Mouse (Mus musculus) WW6 (cell line): ENCODE measurements around the gene Taf1c.

Experiments
- DNase-seq: peaks from one replicate; pipeline ENCODE4 v3.0.0-alpha.2; 2013; ENCODE audit warnings: low read depth, low spot score

Gene Taf1c

DNA sequence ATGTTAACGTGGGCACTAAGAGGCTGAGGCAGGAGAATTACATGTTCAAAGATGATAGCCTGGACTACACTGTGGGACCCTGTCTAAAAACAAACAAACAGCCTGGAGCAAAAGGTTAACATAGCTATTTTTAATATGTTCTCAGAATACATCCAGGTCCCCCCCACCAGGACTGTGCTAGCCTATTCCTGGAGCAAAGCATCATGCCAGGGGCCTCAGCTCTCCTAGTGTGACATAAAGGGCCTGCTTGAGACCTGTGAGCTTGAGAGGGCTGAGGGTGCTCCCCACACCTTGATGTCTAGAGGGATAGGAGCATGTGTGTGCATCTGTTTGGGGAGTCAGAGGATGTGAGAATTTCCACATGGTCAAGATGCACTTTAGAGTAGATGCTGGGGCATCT is 18.7 kb upstream of the Taf1c start:
- DNase-seq = no peak

DNA sequence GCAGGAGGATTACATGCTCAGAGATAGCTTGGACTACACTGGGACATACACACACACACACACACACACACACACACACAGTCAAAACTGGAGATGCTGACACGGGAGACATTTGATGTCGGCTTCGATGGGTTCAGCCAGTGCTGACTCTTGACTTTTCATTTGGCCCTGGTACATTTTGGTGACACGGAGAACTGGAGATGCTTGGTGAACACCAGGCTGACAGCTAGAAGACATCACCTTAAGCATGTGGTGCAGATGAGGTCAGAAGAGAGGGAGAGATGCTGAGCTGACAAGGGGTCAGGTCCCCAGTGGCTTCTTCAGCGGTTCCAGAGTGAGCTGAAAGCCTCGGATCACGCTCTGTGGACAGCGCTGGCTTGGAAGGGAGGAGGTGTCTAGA is 18.0 kb upstream of the Taf1c start:
- DNase-seq = no peak

DNA sequence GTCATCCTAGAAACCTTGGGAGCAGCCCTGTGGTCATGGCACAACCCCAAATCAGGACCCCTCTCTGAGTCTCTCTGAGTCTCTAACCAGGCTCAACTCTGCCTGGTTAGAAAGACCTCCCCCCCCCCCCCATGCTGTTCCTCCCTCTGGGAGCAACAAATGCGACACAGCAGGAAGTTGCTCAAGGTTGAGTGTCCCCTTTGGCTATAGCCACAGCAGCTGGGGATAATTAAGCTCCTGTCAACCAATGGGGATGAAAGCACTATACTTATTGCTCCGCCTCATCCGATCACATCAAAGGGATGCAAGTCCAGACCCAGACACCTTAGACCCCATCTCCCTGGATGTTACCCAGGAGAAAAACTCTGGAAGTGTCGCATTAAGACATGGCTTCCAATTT is 17.5 kb upstream of the Taf1c start:
- no peak for DNase-seq

DNA sequence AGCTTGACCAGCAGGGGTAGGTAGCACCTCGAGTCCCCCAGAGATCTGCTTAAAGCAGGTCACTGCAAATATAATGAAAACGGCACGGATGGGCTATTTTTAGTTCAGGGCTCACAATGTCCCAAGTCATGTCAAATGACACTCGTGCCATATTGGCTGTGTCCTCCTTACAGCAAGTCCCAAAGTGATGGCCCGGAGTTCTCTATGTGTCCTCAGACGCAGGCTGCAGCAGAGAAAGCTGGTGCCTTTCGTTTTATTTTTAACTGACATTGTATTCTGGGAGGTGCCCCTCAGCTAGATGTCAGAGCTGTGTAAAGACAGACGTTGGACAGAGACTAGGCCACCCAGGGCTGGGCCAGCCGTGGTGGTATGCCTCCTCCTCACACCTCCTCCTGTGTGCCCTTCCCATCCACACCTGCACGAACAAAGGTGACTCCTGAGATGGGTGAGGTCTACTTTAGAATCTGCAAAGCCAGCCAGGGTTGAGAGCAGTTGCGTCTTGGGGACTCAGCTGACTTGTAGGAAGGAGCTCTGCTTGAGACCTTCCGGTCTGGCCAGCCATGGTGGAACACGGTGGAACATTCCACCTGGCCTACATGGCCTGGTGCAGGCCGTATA is 15.9 kb upstream of the Taf1c start:
- no peak for DNase-seq

DNA sequence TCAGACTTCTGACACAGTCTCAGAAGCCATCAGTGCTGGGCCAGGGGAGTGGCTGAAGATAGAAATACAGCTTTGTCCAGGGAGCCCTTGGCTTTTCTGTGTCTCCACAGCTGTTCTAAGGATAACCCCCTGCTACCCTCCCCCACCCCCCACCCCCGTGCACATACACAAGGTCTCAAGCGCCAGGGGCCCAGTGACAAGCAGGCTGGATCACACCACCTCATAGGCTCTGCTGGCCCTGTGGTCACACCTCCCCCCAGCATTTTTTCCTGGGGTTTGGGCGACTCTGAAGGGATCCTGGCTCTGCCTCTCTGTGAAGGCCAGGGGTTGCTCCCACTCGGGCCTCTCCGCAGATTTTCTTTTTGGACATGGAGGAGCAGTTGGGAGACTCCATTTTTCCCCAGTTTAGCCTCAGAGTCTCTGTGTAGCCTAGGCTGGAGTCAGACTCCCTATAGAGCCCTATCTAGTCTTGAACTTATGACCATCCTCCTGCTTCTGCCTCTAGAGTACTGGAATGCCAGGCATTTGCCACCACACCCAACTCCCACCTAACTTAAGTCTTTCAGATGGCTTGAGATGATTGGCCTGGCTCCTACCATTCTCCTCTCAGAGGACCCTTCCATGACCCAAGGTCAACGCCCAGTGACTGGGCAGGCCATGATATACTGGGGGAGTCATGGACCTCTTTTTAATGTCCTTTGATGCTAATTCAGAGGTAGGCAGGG is 15.3 kb upstream of the Taf1c start:
- DNase-seq = no peak

DNA sequence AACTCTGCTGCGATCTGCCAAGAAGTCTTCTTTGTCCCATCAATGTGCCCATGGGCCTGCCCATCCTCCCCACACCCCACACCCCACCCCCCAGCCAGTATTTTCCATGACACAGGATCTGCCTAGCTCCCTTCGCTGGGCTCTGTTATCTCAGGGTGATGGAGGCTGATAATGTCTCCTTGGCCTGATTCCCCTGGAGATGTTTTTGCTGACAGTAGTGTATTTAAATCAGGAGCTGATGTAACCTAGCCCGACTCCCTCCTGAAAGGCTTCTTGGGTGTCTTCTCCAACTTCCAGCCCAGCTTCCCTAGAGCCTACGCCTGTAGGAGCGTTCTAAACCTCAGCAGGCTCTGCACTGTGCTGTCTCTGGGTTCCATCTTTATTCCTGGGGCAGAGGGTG is 13.9 kb upstream of the Taf1c start:
- DNase-seq = no peak

DNA sequence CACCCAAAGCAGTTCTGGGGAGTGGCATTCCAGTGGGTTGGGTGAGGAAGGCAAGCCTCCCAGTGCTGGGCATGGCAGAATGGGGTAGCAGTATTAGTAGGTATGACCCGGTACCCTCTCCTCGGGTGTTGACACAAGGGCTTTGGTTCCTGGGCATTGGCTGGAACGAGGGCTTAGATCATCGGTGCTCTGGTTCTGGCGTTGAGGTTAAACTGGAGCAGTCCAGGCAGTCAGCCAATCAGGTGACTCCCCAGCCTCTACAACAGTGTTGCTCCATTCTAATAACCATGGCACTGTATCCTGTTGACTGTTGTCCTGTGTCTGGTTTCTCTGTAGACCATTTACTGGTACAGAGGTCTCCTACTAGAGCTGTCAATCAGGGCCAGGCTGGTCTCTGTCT is 12.6 kb upstream of the Taf1c start:
- no peak for DNase-seq

DNA sequence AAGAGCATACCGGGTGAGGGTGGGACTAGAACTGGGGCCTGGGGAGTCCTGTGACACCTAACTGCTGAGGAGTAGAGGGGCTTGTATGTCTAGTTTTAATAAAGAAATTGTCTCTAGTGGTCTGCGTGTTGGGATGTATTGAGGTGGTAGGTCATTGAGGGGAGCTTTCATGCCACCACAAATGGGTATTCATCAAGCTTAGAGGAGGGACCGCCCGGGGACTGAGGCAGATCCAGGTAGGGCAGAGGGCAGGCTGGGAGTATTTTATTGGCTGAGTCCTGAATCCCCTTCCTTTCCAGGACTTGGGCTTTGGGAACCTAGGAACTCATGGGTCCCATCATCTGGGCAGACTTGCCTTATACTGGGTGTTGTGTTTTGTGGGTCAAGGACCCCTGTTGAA is 11.8 kb upstream of the Taf1c start:
- DNase-seq = no peak

DNA sequence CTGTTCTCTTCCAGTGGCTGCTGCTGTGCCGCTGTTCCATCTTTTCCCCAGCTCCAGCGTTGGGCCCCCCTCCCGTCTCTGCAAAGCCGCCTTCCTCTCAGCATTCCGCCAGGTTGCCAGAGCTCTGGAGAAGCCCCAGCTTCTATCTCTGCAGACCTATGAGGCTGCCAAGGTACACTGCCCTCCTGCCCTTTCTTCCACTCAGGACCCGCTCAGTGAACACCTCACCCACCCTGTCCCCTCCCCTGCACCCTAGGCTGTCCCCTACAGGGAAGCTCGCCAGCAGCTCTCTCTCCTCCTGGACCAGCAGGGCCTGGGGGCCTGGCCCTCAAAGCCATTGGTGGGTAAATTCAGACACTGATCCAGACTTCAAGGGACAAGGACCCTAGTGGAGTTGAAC is 11.3 kb upstream of the Taf1c start:
- no peak for DNase-seq

DNA sequence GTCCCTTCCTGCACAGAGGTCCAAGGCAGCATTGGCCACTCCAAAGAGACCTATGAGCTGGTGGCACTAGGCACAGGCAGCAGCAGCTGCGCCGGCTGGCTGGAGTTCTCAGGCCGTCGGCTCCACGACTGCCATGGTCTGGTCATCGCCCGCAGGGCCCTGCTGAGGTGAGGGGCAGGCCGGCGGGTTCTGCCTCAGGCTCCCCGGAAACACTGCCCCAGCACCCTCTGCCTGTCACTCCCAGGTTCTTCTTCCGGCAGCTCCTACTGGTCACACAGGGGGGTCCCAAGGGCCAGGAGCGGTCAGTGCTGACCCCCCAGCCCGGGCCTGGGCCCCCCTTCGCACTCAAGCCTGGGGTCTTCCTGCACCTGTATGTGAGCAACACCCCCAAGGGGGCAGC is 10.1 kb upstream of the Taf1c start:
- DNase-seq = no peak

DNA sequence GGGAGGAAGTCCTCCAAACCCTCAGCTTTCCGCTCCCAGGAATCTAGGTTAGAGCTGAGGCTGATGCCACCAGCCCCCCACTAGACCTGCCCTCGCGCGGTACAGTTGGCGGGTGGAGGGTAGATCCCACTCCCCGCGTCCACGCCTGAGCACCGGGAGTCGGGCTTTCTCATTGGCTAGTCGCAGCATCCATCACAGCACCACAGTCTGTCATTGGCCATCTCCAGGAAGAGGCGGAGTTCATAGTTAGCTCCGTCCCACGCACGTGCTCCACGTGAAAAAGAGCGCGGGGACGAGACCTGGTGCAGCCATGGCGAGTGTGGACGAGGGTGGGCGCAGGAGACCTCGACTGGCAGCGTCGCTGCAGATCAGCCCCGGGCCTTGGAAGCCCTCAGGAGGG is 7.4 kb upstream of the Taf1c start, which contains the start of gene Adad2:
Gene Adad2, plus strand, starts transcription at position 277 of the 400 bp plus-strand sequence.
- no peak for DNase-seq

DNA sequence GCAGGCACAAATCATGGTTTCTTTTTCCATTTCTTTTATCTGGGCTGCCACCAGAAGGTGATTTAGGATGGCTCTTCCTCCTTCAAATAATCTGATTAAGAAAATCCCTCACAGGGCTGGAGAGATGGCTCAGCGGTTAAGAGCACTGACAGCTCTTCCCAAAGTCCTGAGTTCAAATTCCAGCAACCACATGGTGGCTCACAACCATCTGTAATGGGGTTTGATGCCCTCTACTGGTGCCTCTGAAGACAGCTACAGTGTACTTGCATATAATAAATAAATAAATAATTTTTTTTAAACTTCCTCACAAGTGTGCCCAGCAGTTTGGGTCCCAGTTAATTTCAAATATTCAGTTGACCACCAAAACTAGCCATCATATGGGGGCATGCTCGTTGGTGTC is 1.2 kb upstream of the Taf1c start:
- DNase-seq = no peak

DNA sequence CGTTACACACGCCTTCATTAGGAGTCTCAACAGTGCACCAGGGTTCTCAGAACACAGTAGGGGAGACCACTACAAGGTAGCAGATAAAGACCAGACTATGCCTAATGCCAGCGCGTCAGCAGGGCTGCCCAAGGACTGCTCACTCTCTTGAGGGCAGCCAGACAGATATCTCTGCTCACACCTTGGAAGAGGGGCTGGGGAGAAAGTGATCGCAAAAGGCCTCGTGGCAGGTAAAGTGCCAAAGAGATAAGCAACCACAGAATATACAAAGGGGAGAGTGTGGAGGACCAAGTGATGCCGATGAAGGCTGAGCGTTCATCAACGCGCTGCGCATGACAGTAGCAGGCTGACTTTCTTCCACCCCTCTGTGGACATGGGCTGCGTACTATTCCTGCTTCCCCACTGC is 621 bp downstream of the Taf1c start:
- no peak for DNase-seq

DNA sequence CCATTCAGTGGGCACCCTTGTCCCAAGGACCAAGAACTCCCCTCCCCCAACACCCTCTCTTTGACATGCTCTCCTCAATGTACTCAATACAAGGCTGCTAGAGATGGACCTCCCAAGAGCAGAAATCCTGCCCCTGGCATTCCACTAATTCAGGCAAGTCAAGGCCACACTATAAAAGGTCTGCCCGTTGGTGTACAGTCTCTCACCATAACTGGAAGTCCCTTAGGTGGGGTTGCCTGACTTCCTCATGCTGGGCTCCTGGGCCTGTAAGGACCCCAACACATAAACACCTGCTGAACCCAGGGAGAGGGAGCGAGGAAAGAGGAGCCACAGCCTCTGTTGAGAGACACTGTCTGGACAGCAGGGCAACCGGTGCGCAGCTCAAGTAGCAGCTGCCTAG is 1.3 kb downstream of the Taf1c start:
- no peak for DNase-seq

DNA sequence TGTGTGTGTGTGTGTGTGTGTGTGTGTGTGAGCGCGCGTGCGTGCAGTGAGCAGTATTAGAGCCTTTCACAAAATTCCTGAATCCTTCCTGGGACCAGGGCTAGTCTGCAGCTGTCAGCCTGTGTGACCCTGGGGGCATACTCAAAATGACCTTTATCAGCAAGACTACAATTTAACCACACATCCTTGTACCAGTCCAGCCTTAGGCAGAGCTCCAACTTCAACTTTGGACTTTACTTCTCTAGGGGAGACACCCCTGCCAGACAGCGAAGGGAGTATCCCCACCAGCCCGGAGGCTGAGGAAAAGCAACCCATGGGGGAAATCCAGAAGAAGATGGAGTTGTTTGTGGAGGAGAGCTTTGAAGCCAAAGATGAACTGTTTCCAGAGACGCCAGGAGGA is 13.6 kb downstream of the Taf1c start:
- no peak for DNase-seq

DNA sequence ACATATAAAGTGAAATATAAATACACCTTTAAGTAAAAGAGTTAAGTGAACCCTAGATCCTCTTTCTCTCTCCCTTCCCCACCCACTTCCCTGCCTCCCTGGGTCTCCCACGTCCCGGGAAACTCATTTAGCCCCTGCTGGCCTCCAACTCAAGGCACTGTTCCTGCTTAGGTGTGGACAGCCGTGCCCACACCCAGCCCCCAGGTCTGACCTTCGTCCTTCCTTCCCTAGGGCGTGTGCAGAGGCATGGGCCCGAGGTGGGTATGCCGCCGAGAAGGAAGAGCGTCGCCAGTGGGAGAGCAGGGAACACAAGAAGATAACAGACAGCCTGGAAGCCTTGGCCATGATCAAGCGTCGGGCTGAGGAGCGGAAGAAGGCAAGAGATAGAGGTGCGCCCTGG is 14.7 kb downstream of the Taf1c start:
- DNase-seq = no peak

DNA sequence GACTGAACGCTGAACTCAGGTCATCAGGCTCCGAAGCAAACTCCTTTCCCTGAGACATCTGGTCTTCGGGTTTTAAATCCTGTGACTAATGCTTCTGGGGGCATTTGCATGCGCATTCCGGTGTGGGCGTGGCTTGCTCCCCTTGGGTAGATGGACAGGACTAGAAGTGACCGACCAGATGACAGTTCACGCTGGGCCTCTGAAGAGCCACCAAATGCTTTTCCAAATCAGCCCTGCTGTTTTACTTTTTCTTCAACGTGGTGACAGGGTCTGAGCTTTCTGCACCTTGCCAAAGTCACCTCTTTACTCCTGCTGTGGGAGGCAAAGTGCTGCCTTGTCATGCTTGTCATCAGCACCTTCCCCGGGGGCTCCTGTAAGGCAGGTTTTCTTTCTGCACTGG is 16.2 kb downstream of the Taf1c start:
- DNase-seq = no peak

DNA sequence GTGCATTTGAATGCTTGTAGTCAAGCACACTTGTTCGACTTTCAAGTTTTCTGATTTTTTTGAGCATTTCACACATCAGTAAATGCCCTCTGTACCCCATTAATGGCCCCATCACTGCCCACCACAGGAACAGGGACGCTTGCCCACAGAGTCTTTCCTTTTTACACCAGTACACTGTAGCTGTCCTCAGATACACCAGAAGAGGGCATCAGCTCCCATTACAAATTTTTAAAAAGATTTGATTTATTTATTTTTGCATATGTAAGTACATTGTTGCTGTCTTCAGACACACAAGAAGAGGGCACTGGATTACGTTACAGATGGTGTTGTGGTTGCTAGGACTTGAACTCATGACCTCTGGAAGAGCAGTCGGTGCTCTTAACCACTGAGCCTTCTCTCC is 16.7 kb downstream of the Taf1c start:
- DNase-seq = no peak

DNA sequence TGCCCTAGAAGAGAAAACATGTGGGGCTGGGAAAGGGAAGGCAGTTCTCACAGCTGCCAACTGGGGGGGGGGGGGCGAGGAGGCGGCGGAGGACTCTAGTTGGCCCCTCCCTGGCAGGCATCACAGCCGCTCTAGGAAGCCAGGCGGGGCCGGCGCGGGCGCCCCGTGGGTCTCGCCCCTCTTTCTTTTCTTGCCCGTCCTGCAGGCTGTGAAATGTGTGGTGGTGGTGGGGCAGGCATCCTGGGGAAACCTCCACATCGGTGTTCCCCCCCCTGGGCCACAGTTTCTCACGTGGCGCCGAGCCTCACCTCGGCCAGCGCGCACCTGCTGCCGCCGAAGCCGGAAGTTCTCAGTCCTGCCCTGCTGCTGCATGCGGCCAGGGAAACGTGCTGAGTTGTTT is 19.1 kb downstream of the Taf1c start:
- DNase-seq = no peak

DNA sequence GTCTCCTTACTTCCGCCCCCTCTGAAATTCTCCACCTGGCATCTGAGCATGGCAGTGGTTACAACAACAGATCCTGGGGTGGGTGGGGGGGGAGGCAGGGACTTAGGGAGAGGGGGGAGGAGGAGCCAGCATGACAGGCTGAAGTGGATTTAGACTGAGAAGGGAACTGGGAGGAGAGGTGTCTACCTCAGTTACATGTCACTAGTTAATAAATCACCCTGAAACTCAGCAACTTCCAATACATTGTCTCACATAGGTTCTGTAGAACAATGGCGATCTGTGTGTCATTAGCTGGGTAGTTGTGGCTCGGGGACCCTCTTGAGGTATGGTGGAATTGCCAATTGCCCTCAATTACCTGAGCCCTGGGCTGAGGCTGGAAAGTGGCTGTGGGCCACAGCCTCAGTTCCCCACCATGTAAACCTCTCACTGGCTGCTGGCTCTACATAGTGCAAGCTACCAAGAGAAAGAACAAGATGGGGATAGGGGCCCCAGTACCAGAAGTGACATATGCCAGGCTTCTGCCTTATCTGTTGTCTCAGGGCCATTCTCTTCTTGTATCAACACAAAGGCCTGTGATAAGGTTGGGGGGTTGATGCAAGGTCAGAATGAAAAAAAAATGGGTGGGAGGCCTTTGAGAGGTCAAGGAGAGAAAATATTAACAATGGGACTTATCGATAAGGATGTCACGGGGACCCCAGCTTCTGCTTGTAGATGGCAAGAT is 24.4 kb downstream of the Taf1c start:
- DNase-seq = no peak

DNA sequence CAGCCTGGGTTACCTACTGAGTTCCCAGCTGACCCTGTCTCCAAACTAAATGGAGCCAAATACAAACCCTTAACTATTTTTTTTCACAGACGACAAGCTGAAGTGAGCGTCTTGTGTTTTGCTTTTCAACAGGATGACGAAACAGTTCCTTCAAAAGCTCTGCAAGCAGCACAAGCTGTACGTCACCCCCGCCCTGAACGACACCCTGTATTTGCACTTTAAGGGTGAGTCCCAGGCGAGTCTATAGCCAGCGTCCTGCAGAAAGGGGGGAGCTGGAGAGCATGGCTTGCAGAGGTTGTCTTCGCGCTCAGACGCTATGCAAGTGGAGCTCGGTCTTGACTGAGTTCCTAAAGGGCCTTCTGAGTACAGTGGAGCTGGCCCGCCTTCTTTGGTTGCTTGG is 25.9 kb downstream of the Taf1c start:
- DNase-seq = no peak

DNA sequence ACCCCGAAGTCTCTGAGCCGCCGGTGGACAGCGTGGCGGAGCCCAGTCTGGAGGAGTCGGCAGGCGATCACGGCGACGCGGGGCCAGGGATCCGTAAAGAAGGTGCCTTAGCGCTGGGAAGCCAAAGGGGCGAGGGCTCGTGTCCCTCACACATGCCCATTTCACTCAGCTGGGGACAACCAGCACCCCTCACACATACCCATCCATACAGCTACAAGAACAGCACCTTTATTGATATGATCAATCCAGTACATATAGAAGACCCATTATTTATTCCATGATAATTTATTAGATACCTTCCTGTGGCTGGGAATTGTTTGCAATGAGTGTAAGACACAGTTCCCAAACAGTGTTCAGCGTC is 29.7 kb downstream of the Taf1c start:
- DNase-seq = no peak
